Mouse (Mus musculus) kidney, embryonic 15.5 days (tissue): ENCODE results near the gene Lbr. TPM values are rescaled to one million over a fixed set of nuclear protein-coding genes. Genes with fewer than 3 reads are reported as not detected.
"Not testable (repeated sequence)": the region's sequence is repeated elsewhere in the genome, so short reads cannot be mapped to it uniquely, and the experiment has no call there.

ENCODE experiments used
- ATAC-seq: fragments of 200-750 bp; cut with Nextera tagmentation; replicated peaks from 2 replicates; pipeline ENCODE4 v1.8.0; 2017; ENCODE audit warnings: moderate TSS enrichment; ENCODE audit not compliant: low FRiP score
- H3K27ac ChIP-seq: fragments of 300-500 bp; sonication (generic); 2 replicates; pipeline ENCODE4 v1.5.1; 2015; ENCODE audit warnings: mild to moderate bottlenecking, inconsistent platforms
- H3K27me3 ChIP-seq: fragments of 300-500 bp; sonication (generic); 2 replicates; pipeline ENCODE4 v1.6.1; 2015; ENCODE audit warnings: inconsistent platforms
- H3K36me3 ChIP-seq: fragments of 300-500 bp; sonication (generic); 2 replicates; pipeline ENCODE4 v1.6.1; 2015; ENCODE audit warnings: inconsistent platforms
- H3K4me1 ChIP-seq: fragments of 300-500 bp; sonication (generic); 2 replicates; pipeline ENCODE4 v1.6.1; 2015; ENCODE audit warnings: inconsistent platforms
- H3K4me2 ChIP-seq: fragments of 300-500 bp; sonication (generic); 2 replicates; pipeline ENCODE4 v1.6.1; 2015; ENCODE audit warnings: moderate library complexity, mild to moderate bottlenecking, inconsistent platforms
- H3K4me3 ChIP-seq: fragments of 300-500 bp; sonication (generic); replicated peaks from 2 replicates; pipeline ENCODE4 v1.5.1; 2015; ENCODE audit warnings: mild to moderate bottlenecking, inconsistent platforms
- H3K9ac ChIP-seq: fragments of 300-500 bp; sonication (generic); 2 replicates; pipeline ENCODE4 v1.6.1; 2015; ENCODE audit warnings: mild to moderate bottlenecking, inconsistent platforms
- H3K9me3 ChIP-seq: fragments of 300-500 bp; sonication (generic); replicated peaks from 2 replicates; pipeline ENCODE4 v1.6.1; 2016; ENCODE audit warnings: inconsistent platforms
- WGBS: fragments of 180-500 bp; shearing (Covaris S2); methylation state at CpG from one replicate; pipeline ENCODE4 v1.1.7; 2015; ENCODE audit warnings: mixed read lengths; 5-methylcytosine and 5-hydroxymethylcytosine counted together
- polyA plus RNA-seq: library from polyadenylated mRNA; unstranded; fragments of >200 nt; fragmentation: Nextera tagmentation; extraction: Ambion mirVana; gene quantifications from 2 replicates; pipeline ENCODE4 v1.2.1, GENCODE M21; 2015

Gene Lbr
- polyA plus RNA-seq, 1 experiment from 2014 or later: 112 TPM

DNA sequence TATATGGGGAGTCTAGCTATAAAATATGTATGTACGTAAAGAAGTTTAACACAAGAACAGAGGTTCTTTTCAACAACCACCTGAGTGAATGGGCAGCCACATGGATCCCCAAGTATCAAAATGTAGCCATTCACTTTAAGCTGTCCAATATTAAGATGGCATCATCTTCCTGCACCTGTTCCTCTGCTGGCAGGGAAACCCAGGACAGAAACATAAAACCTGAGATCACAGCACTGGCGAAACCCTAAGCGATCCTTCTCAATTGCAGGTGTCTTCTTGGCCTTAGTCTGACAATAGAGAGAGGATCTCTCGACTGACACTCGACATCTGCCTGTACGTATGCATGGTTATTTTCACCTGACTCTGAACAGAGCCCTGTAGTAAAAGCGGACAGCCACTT, 16.1 kb downstream of the Lbr start:
- no peaks in the 10 kb centered on the region for H3K4me1 ChIP-seq
- H3K27ac ChIP-seq: no peak overlapping the region
- no peak overlapping the region for H3K4me2 ChIP-seq
- no peak overlapping the region for H3K4me3 ChIP-seq
- no peaks in the 10 kb centered on the region for H3K27me3 ChIP-seq
- no peak for ATAC-seq
- no peak overlapping the region for H3K9ac ChIP-seq
- no peaks in the 10 kb centered on the region for H3K9me3 ChIP-seq
- peaks cover 99% of the 10 kb centered on the region for H3K36me3 ChIP-seq
- 91% methylated on average over 7 of the region's 7 CpGs for WGBS

GRCm38 (mm10) chr1:181811481-181812223, 31.2 kb downstream of the Lbr start:
- Histone ChIP-seq H3K9ac (no peak overlapping the region), H3K27me3 (no peaks in the 10 kb centered on the region), H3K36me3 (peaks cover 27% of the 10 kb centered on the region), H3K27ac (no peak overlapping the region), H3K4me3 (no peak overlapping the region), H3K4me1 (no peaks in the 10 kb centered on the region), H3K9me3 (no peaks in the 10 kb centered on the region), H3K4me2 (no peak overlapping the region)
- WGBS: 82% methylated on average over 18 of the region's 18 CpGs
- ATAC-seq: no peak

GRCm38 (mm10) chr1:181800667-181801066, 42.2 kb downstream of the Lbr start:
- Histone ChIP-seq H3K4me2 (no peak overlapping the region), H3K27ac (no peak overlapping the region), H3K9ac (no peak overlapping the region), H3K36me3 (no peaks in the 10 kb centered on the region), H3K27me3 (no peaks in the 10 kb centered on the region), H3K4me1 (no peaks in the 10 kb centered on the region), H3K4me3 (no peak overlapping the region), H3K9me3 (no peaks in the 10 kb centered on the region)
- 86% methylated on average over 4 of the region's 4 CpGs for WGBS
- no peak for ATAC-seq

DNA sequence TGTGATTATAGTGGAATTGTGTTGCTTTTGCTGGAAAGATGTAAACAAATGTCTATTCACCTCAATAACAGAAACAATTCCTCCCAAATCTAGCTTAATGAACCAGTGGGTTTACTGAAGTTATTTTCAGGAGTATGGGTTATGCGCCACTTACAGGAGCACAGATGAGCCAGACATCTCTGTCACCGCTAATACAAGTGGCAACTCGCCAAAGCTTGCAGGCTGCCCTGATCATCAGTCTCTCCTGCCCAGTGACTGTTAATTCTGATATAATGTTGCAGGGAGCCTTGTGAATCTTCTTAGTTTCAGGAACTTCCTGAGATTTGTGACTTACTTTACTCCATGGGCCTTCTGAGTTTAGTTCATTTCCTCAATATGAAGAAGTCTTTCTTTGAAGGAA, 42.9 kb downstream of the Lbr start:
- Histone ChIP-seq H3K4me3 (no peak overlapping the region), H3K4me2 (no peak overlapping the region), H3K9me3 (no peaks in the 10 kb centered on the region), H3K9ac (no peak overlapping the region), H3K4me1 (no peaks in the 10 kb centered on the region), H3K27ac (no peak overlapping the region), H3K27me3 (no peaks in the 10 kb centered on the region), H3K36me3 (no peaks in the 10 kb centered on the region)
- 93% methylated on average over 3 of the region's 3 CpGs for WGBS
- no peak for ATAC-seq

DNA sequence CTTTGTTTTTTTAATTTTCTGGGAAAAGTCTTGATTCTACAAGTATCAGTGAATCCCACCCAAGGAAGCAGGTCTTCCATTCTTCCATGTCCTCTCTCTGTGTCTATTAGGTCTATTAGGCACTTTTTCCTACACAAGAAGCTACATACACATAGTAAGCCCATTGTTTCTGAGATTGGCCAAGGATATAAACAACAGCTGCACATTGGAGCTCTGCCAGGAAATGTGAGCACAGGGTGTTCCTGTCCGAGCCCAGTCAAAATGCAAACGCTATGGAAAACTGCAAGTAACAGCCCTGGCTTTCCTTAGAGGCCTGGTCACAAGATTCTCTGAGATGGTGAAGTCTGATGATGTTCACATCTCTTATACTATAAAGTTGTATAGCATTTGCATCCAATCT, 49.3 kb downstream of the Lbr start:
- 48% methylated on average over 2 of the region's 2 CpGs for WGBS
- H3K27me3 ChIP-seq: no peaks in the 10 kb centered on the region
- H3K36me3 ChIP-seq: no peaks in the 10 kb centered on the region
- H3K27ac ChIP-seq: no peak overlapping the region
- H3K9ac ChIP-seq: no peak overlapping the region
- no peaks in the 10 kb centered on the region for H3K9me3 ChIP-seq
- H3K4me2 ChIP-seq: no peak overlapping the region
- H3K4me1 ChIP-seq: 0 out of 2 replicates have a peak, but pooled peaks cover 2% of the 10 kb centered on the region
- ATAC-seq: no peak
- no peak overlapping the region for H3K4me3 ChIP-seq

DNA sequence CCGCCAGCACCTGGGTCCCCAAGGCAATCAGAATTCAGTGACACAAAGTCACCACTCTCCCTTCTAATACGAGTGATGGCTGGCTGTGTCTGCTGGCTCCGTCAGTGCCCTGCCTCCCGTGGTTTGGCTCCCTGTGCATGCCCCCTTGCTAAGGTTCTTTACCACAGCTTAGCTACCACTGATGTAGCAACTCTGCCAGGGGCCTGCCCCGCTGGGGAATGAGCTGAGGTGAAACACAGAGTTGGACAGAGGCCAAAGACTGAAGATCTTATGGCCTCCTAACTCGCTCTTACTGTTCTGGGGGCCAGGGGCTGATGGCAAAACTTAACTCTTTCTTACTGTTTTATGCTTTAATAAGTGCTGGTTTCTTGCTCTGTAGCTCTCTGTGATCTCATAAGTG, 52.9 kb downstream of the Lbr start:
- Histone ChIP-seq H3K9me3 (0 out of 2 replicates have a peak, but pooled peaks cover 4% of the 10 kb centered on the region), H3K4me3 (no peak overlapping the region), H3K4me2 (no peak overlapping the region), H3K27me3 (no peaks in the 10 kb centered on the region), H3K4me1 (0 out of 2 replicates have a peak, but pooled peaks cover 2% of the 10 kb centered on the region), H3K9ac (no peak overlapping the region), H3K36me3 (no peaks in the 10 kb centered on the region), H3K27ac (peak overlapping the region; percentile 56; the same call in 1 of the 2 replicates)
- ATAC-seq: no peak
- WGBS: 51% methylated on average over 6 of the region's 6 CpGs

- ATAC-seq, H3K4me3 ChIP-seq, H3K9me3 ChIP-seq, H3K27ac ChIP-seq, H3K9ac ChIP-seq, H3K36me3 ChIP-seq, H3K4me1 ChIP-seq, H3K4me2 ChIP-seq, H3K27me3 ChIP-seq: not testable (repeated sequence)
- 97% methylated on average over 11 of the region's 11 CpGs for WGBS
Measured at GRCm38 (mm10) chr1:181782600-181782999, 60.2 kb downstream of the Lbr start.

GRCm38 (mm10) chr1:181776541-181776940, 66.3 kb downstream of the Lbr start:
- no peak overlapping the region for H3K9ac ChIP-seq
- H3K36me3 ChIP-seq: no peaks in the 10 kb centered on the region
- 61% methylated on average over 1 of the region's 1 CpGs for WGBS
- H3K9me3 ChIP-seq: no peaks in the 10 kb centered on the region
- no peak overlapping the region for H3K4me2 ChIP-seq
- no peak for ATAC-seq
- H3K27me3 ChIP-seq: no peaks in the 10 kb centered on the region
- H3K27ac ChIP-seq: no peak overlapping the region
- no peaks in the 10 kb centered on the region for H3K4me1 ChIP-seq
- H3K4me3 ChIP-seq: no peak overlapping the region

DNA sequence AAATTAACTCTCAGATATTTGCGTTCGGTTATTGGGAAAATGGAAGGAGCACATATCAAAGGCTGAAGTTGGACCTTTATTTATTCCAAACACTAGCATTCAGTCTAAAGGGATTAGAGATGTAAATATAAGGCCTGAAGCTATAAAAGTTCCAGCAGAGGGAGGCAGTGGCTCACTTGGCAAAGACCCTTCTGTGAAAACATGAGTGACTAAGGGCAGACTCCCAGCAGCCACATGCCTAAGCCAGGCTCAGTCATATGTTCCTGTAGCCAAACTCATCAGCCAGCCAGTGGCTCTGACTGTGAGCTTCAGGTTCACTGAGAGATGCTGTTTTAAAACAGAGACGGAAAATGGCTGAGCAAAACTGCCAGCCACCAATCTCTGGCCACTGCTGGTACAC, 71.0 kb downstream of the Lbr start:
- WGBS: 95% methylated on average over 3 of the region's 3 CpGs
- H3K4me2 ChIP-seq: no peak overlapping the region

GRCm38 (mm10) chr1:181769392-181769791, 73.5 kb downstream of the Lbr start:
- Histone ChIP-seq H3K27ac (no peak overlapping the region), H3K36me3 (no peaks in the 10 kb centered on the region), H3K9me3 (0 out of 2 replicates have a peak, but pooled peaks cover 2% of the 10 kb centered on the region), H3K4me3 (no peak overlapping the region), H3K27me3 (no peaks in the 10 kb centered on the region), H3K4me2 (no peak overlapping the region), H3K4me1 (no peaks in the 10 kb centered on the region), H3K9ac (no peak overlapping the region)
- WGBS: 58% methylated on average over 14 of the region's 14 CpGs
- ATAC-seq: no peak

More for the DNA sequence above, 71.0 kb downstream of the Lbr start:
- H3K9ac ChIP-seq: no peak overlapping the region
- H3K27me3 ChIP-seq: no peaks in the 10 kb centered on the region
- no peak overlapping the region for H3K27ac ChIP-seq
- ATAC-seq: no peak
- no peaks in the 10 kb centered on the region for H3K4me1 ChIP-seq
- no peak overlapping the region for H3K4me3 ChIP-seq
- 0 out of 2 replicates have a peak, but pooled peaks cover 2% of the 10 kb centered on the region for H3K9me3 ChIP-seq
- H3K36me3 ChIP-seq: no peaks in the 10 kb centered on the region
